Mouse (Mus musculus) R1 (cell line): ENCODE results near the gene Dapk2.
"Not testable (repeated sequence)": the region's sequence is repeated elsewhere in the genome, so short reads cannot be mapped to it uniquely, and the experiment has no call there.

Experiments
- DNase-seq: peaks from one replicate; pipeline ENCODE4 v3.0.0-alpha.2; 2018; ENCODE audit warnings: low read depth, low spot score

The Dapk2 gene

GRCm38 (mm10) chr9:66274657-66275056 is 116.6 kb downstream of the Dapk2 start:
- DNase-seq: peak; percentile 61

- peak; percentile 83 for DNase-seq
Observed at GRCm38 (mm10) chr9:66275267-66275991, 117.4 kb downstream of the Dapk2 start.

GRCm38 (mm10) chr9:66276062-66276461 is 118.0 kb downstream of the Dapk2 start:
- DNase-seq: peak; percentile 34

GRCm38 (mm10) chr9:66276697-66277385 is 118.8 kb downstream of the Dapk2 start:
- peak; percentile 96 for DNase-seq

- DNase-seq: no peak
Observed at GRCm38 (mm10) chr9:66279647-66280046, 121.6 kb downstream of the Dapk2 start.

GRCm38 (mm10) chr9:66280496-66280895 is 122.5 kb downstream of the Dapk2 start:
- peak; percentile 44 for DNase-seq

- peak; percentile 89 for DNase-seq
Observed at GRCm38 (mm10) chr9:66281501-66281951, 123.5 kb downstream of the Dapk2 start.

GRCm38 (mm10) chr9:66282582-66282981 is 124.6 kb downstream of the Dapk2 start:
- DNase-seq: peak; percentile 65

- peak; percentile 86 for DNase-seq
Observed at GRCm38 (mm10) chr9:66283565-66284203, 125.7 kb downstream of the Dapk2 start.

GRCm38 (mm10) chr9:66285241-66285640 is 127.2 kb downstream of the Dapk2 start:
- DNase-seq: not testable (repeated sequence)

GRCm38 (mm10) chr9:66285901-66286300 is 127.9 kb downstream of the Dapk2 start:
- DNase-seq: no peak

GRCm38 (mm10) chr9:66290727-66291126 is 132.7 kb downstream of the Dapk2 start:
- no peak for DNase-seq

- no peak for DNase-seq
Observed at GRCm38 (mm10) chr9:66293319-66293718, 135.3 kb downstream of the Dapk2 start.

GRCm38 (mm10) chr9:66294227-66294626 is 136.2 kb downstream of the Dapk2 start:
- peak; percentile 51 for DNase-seq

GRCm38 (mm10) chr9:66294980-66295410 is 137.0 kb downstream of the Dapk2 start:
- no peak for DNase-seq

- no peak for DNase-seq
Observed at GRCm38 (mm10) chr9:66295577-66296120, 137.6 kb downstream of the Dapk2 start.

- DNase-seq: no peak
Observed at GRCm38 (mm10) chr9:66298783-66299182, 140.8 kb downstream of the Dapk2 start.

GRCm38 (mm10) chr9:66300448-66301027 is 142.5 kb downstream of the Dapk2 start:
- no peak for DNase-seq

GRCm38 (mm10) chr9:66304320-66305090 is 146.5 kb downstream of the Dapk2 start:
- no peak for DNase-seq

- no peak for DNase-seq
Observed at GRCm38 (mm10) chr9:66305121-66306112, 147.4 kb downstream of the Dapk2 start.
